Mouse (Mus musculus): ENCODE measurements at regions not wholly inside any gene's neighbourhood (a gene's known extent, or its start where the extent isn't known, plus 50 kb on each side); places are given as distances from the start of the nearest gene placed in this dataset.

DNA sequence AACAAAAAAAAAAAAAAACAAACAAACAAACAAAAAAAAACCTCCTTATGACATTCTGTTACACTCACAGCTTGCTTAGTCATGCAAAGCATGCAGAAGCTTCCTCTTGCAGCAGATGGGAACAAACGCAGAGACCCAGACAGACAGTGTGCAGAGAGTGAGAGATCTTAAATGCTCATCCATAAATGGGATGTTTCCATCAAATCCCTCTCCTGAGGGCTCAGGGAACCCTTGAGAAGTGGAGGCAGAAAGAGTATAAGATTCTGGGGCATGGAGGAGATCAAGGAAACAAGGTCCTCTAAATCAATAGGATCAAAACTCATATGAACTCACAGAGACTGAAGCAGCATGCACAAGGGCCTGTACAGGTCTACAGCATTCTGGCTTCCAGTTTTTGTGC, 52.5 kb downstream of the Adm start:
- no peak for TF ChIP-seq CTCF (IDR thresholded peaks at IDR 0.05; ENCODE audit: low read depth)
- Histone ChIP-seq H3K27ac (ENCODE audit: low read depth) (no peak overlapping the region), H3K4me2 (no peak overlapping the region), H3K27me3 (ENCODE audit: insufficient read depth, low read length) (no peaks in the 10 kb centered on the region), H3K4me1 (ENCODE audit: insufficient read depth) (no peaks in the 10 kb centered on the region), H3K36me3 (ENCODE audit: insufficient read depth) (no peaks in the 10 kb centered on the region), H3K9ac (no peak overlapping the region), H3K9me3 (ENCODE audit: low read depth, low read length) (no peaks in the 10 kb centered on the region; the same call in 1 of the 2 replicates), H3K4me3 (ENCODE audit: low read depth, low read length) (no peak overlapping the region)
- DNase-seq: no peak
- WGBS: 79% methylated on average over 1 of the region's 1 CpGs
- ATAC-seq (ENCODE audit: insufficient read depth): no peak

DNA sequence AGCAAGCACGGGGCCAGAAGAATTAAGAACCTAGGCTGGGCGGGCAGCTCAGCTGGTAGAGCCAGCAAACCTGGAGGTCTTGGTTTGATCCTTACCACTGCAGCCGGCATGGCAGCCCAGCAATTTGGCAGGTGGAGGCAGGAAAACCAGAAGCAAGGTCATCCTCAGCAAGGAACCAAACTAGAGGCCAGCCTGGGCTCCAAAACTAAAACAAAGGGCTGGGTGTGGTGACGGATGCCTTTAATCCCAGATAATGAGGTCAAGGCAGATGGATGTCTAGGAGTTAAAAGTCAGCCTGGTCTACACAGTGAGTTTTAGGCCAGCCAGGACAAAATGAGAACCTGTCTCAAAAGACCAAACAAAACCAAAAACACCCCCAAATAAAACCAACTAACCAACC, 55.5 kb downstream of the Adm start:
- no peaks in the 10 kb centered on the region; the same call in 1 of the 2 replicates for H3K9me3 ChIP-seq (ENCODE audit: low read depth, low read length)
- H3K27me3 ChIP-seq (ENCODE audit: insufficient read depth, low read length): no peaks in the 10 kb centered on the region
- no peak overlapping the region for H3K4me3 ChIP-seq (ENCODE audit: low read depth, low read length)
- H3K27ac ChIP-seq (ENCODE audit: low read depth): no peak overlapping the region
- no peak overlapping the region for H3K4me2 ChIP-seq
- DNase-seq: no peak
- no peaks in the 10 kb centered on the region for H3K36me3 ChIP-seq (ENCODE audit: insufficient read depth)
- 75% methylated on average over 4 of the region's 4 CpGs for WGBS
- no peak for ATAC-seq (ENCODE audit: insufficient read depth)
- no peak for TF ChIP-seq CTCF (IDR thresholded peaks at IDR 0.05; ENCODE audit: low read depth)
- H3K9ac ChIP-seq: no peak overlapping the region
- H3K4me1 ChIP-seq (ENCODE audit: insufficient read depth): no peaks in the 10 kb centered on the region

DNA sequence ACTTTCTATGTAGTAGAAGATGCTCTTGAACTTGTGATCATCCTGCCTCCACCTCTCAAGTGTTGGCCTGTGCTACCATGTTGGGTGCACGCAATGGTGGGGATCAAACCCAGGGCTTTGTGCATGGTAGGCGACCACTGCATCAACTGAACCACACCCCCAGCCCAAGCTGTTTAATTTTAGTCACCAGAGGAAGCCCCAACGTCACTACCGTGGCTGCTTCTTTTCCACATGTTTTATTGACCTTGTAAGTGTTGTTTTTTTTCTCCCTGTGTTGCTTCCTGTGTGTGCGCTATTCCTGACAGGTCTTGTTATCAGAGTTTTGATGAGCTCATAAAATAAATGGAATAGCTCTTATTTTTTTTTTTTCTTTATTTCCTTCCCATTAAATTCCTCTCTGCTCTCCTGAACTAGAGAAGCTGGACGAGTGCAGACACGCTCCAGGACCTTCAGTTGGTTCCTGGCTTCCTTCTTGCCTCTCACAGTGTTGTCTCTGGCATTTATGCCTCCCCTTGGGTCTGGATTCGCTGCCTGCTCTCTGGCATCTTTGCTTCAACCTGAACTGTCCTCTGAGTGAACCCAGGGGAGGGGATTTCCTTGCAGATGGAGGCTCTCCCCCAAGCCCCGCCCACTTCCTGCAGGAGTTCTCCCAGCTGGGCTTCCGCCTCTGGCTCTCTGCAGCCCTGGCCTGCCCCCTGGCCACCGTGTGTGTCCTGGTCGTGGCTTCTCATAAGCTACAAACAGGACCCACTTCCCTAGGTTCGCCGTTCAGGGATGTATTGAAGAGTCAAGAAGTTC, 61.6 kb downstream of the Adm start:
- no peak overlapping the region for H3K9ac ChIP-seq

DNA sequence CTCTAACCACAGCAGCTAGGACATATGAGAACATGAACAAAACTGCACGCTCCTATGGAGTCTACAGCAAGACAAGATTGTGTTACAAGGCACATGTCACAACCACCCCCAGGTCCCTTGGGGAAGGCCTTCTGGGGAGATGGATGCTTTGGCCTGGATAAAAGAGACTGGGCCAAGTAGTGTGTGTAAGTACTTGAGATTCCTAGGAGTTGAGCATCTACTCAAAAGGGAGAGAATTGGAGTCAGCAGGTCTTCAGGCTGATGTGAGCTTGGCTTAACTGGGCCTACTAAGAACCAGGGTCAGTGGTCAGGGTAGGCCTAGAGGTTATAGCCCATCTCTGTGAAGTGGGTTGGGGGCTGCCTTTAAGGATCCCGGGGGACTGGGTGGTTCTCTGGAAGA, 62.8 kb downstream of the Adm start:
- Histone ChIP-seq H3K4me3 (ENCODE audit: low read depth, low read length) (no peak overlapping the region), H3K36me3 (ENCODE audit: insufficient read depth) (no peaks in the 10 kb centered on the region), H3K9me3 (ENCODE audit: low read depth, low read length) (no peaks in the 10 kb centered on the region), H3K9ac (no peak overlapping the region), H3K4me2 (no peak overlapping the region), H3K4me1 (ENCODE audit: insufficient read depth) (peaks cover 11% of the 10 kb centered on the region), H3K27ac (ENCODE audit: low read depth) (no peak overlapping the region; the same call in 1 of the 2 replicates), H3K27me3 (ENCODE audit: insufficient read depth, low read length) (no peaks in the 10 kb centered on the region)
- ATAC-seq (ENCODE audit: insufficient read depth): no peak
- WGBS: 95% methylated on average over 2 of the region's 2 CpGs
- no peak for TF ChIP-seq CTCF (IDR thresholded peaks at IDR 0.05; ENCODE audit: low read depth)
- DNase-seq: no peak

More for the DNA sequence above, 61.6 kb downstream of the Adm start:
- peak; percentile 63 for TF ChIP-seq CTCF (IDR thresholded peaks at IDR 0.05; ENCODE audit: low read depth)
- Histone ChIP-seq H3K4me1 (ENCODE audit: insufficient read depth) (peaks cover 11% of the 10 kb centered on the region), H3K36me3 (ENCODE audit: insufficient read depth) (no peaks in the 10 kb centered on the region), H3K4me3 (ENCODE audit: low read depth, low read length) (no peak overlapping the region), H3K9me3 (ENCODE audit: low read depth, low read length) (no peaks in the 10 kb centered on the region), H3K4me2 (peak overlapping the region; percentile 43), H3K27ac (ENCODE audit: low read depth) (peak overlapping the region; percentile 61; the same call in 1 of the 2 replicates), H3K27me3 (ENCODE audit: insufficient read depth, low read length) (no peaks in the 10 kb centered on the region)
- ATAC-seq (ENCODE audit: insufficient read depth): peak; percentile 94
- WGBS: 18% methylated on average over 14 of the region's 14 CpGs
- peak; percentile 90 for DNase-seq

DNA sequence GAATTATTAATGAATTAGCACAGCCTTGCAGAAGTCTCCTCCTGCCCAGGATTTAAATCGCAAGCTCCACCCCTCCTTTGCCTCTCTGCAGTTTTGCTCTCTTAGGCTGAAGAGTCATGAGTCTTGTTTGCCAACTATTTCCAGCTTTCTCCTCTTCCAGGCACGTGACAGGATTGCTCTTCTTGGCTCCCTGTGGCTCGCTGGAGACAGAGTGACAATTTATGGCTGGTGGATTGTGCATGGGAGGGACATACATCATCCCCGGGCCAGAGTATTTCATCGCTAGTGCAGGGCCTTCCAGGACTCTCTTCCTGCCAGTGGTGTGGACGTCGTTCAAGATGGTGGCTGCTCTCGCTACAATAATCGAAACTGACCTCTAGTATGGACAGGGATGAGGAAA, 63.4 kb downstream of the Adm start:
- Histone ChIP-seq H3K4me1 (ENCODE audit: insufficient read depth) (peaks cover 11% of the 10 kb centered on the region), H3K9ac (no peak overlapping the region), H3K4me3 (ENCODE audit: low read depth, low read length) (no peak overlapping the region), H3K27ac (ENCODE audit: low read depth) (no peak overlapping the region), H3K4me2 (no peak overlapping the region), H3K9me3 (ENCODE audit: low read depth, low read length) (no peaks in the 10 kb centered on the region), H3K27me3 (ENCODE audit: insufficient read depth, low read length) (no peaks in the 10 kb centered on the region), H3K36me3 (ENCODE audit: insufficient read depth) (no peaks in the 10 kb centered on the region)
- ATAC-seq (ENCODE audit: insufficient read depth) (0 out of 2 replicates have a peak, but pooled peaks have one; percentile 21), DNase-seq (peak; percentile 61)
- WGBS: 62% methylated on average over 9 of the region's 9 CpGs
- no peak for TF ChIP-seq CTCF (IDR thresholded peaks at IDR 0.05; ENCODE audit: low read depth)

DNA sequence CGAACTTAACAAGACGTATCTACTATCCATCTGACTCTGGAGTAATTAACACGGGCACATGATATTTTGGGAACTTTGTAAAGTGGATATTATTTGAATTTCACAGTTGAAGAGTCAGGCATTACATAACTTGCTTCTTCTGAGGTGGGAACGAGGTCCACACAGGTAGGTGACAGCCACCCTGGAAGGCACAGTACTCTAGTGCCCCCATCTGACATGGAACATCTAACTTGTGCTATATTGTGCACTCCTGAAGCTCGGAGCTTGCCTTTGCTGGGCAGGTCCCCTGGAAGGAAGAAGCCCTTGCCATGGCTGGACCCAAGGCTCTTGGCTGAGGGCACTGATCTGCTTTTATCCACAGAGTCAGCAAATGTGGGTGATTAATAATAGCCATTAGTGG, 66.8 kb downstream of the Adm start:
- 73% methylated on average over 5 of the region's 5 CpGs for WGBS
- Histone ChIP-seq H3K36me3 (ENCODE audit: insufficient read depth) (no peaks in the 10 kb centered on the region), H3K27ac (ENCODE audit: low read depth) (no peak overlapping the region), H3K4me3 (ENCODE audit: low read depth, low read length) (no peak overlapping the region), H3K9me3 (ENCODE audit: low read depth, low read length) (no peaks in the 10 kb centered on the region), H3K4me1 (ENCODE audit: insufficient read depth) (peaks cover 10% of the 10 kb centered on the region), H3K4me2 (no peak overlapping the region), H3K27me3 (ENCODE audit: insufficient read depth, low read length) (no peaks in the 10 kb centered on the region), H3K9ac (no peak overlapping the region)
- DNase-seq (no peak), ATAC-seq (ENCODE audit: insufficient read depth) (no peak)
- TF ChIP-seq CTCF (IDR thresholded peaks at IDR 0.05; ENCODE audit: low read depth): no peak

DNA sequence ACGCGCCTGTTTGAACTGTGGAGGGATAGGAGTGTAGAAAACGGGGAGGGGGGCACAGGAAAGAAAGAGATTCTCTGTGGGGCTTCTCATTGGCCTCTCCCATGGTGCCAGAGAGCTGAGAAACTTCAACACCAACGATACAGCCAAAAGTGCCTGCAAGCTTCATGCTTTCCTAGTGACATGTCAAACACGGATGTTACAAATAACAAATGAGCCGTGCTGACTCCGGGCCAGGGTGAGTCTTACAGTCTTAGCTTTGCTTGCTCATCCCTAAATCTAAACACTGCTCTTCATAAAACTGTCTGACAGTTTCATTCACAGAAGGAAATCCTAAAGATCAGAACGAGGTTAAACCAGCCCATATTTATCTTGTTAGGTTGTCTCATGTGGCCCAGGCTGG, 68.3 kb downstream of the Adm start:
- H3K9me3 ChIP-seq (ENCODE audit: low read depth, low read length): no peaks in the 10 kb centered on the region
- no peak overlapping the region for H3K4me3 ChIP-seq (ENCODE audit: low read depth, low read length)
- no peaks in the 10 kb centered on the region for H3K27me3 ChIP-seq (ENCODE audit: insufficient read depth, low read length)
- no peak overlapping the region for H3K4me2 ChIP-seq
- no peak overlapping the region for H3K9ac ChIP-seq
- WGBS: 48% methylated on average over 8 of the region's 8 CpGs
- H3K27ac ChIP-seq (ENCODE audit: low read depth): no peak overlapping the region
- DNase-seq (peak; percentile 66), ATAC-seq (ENCODE audit: insufficient read depth) (no peak)
- no peaks in the 10 kb centered on the region for H3K36me3 ChIP-seq (ENCODE audit: insufficient read depth)
- TF ChIP-seq CTCF (IDR thresholded peaks at IDR 0.05; ENCODE audit: low read depth): no peak
- H3K4me1 ChIP-seq (ENCODE audit: insufficient read depth): no peaks in the 10 kb centered on the region

All from lung, embryonic 14.5 days (tissue).